ENCODE assay signal across 16 mouse cellular contexts in genomic region chr17:68433576-68433975, GRCm38 (mm10).
"Had no signal": no experiment of that assay in that cellular context is flagged by ENCODE, and none has a peak within 500 bp of the region (broad histone marks: within the 10 kb centered on the region; RNA-seq: fewer than 3 reads in every experiment).

No protein-coding gene starts in this region.

- DNase-seq: heart, postnatal 10 days; heart, postnatal 14 days; heart, postnatal 36 days; heart, postnatal 4 days; kidney, adult 11 months; kidney, adult 18-20 months; kidney, adult 2 months; kidney, adult 8-10 months; kidney, adult 9 months; kidney, postnatal 10 days; kidney, postnatal 14 days; kidney, postnatal 25 days; kidney, postnatal 36 days; kidney, postnatal 4 days; layer of hippocampus, adult 9-11 months; layer of hippocampus, postnatal 36 days had no signal
